Mouse (Mus musculus): ENCODE data around the gene Kif26b.

Gene Kif26b

DNA sequence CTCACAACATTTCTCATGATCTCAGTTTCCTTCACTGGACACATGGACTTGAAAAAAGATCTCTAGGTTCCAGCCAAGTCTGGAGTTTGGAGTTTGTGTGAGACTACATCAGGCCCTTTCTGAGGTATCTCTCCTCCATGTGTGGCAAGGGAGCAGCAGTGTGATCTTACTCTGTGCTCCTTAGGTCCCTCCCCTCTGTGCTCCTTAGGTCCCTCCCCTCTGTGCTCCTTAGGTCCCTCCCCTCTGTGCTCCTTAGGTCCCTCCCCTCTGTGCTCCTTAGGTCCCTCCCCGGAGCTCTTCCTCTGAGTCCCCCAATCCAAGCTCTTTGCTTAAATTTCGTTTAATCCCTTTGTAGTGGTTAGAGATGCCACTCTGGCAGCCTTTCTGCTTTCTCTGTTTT lies 250.8 kb downstream of the Kif26b start:
- CTCF ChIA-PET, result no interaction called here

GRCm38 (mm10) chr1:178784043-178784442 lies 255.1 kb downstream of the Kif26b start:
- CTCF ChIA-PET, result no interaction called here

GRCm38 (mm10) chr1:178791266-178791665 lies 262.3 kb downstream of the Kif26b start:
- CTCF ChIA-PET, result no interaction called here

GRCm38 (mm10) chr1:178792726-178793125 lies 263.8 kb downstream of the Kif26b start:
- CTCF ChIA-PET, result no interaction called here

GRCm38 (mm10) chr1:178794866-178795265 lies 265.9 kb downstream of the Kif26b start:
- CTCF ChIA-PET, result no interaction called here

- CTCF ChIA-PET, result no interaction called here
Measured at GRCm38 (mm10) chr1:178797388-178797787, 268.5 kb downstream of the Kif26b start.

DNA sequence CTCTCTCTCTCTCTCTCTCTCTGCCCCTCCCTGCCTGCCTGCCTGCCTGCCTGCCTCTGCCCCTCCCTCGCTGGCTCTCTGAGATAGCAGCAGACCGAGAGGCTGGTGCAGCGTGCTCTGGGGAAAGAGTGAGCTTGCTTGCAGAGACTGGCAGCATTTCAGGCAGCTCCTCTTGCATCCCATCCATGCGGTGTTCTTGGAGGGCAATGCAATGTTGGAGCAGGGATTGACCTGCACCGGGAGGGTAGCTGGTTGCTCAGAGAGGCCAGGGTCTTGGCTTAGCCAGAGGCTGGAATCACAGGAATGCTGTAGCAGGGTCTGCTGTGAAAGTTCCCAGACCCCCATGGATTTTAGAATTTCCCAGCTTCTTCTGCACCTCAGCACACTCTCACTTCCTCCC lies 269.4 kb downstream of the Kif26b start:
- CTCF ChIA-PET, result no interaction called here

DNA sequence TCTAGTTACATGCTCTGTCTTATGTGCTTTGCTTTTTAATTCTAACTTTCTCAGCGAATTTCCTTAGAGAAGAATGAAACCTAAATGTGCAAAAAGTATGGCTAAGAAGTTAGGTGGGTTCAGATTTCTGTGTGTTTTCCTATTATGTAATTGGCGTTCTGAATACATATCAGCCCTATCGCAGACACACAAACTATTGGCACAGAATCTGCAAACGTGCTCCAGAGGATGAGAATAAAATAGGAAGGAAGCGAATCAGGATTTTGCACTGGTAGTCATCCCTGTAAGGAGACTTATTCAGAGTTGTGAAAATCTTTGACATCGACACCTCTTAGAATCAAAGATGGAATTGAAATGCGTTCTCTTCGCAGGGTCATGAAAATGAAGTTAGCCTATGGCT lies 270.0 kb downstream of the Kif26b start:
- CTCF ChIA-PET, result no interaction called here

DNA sequence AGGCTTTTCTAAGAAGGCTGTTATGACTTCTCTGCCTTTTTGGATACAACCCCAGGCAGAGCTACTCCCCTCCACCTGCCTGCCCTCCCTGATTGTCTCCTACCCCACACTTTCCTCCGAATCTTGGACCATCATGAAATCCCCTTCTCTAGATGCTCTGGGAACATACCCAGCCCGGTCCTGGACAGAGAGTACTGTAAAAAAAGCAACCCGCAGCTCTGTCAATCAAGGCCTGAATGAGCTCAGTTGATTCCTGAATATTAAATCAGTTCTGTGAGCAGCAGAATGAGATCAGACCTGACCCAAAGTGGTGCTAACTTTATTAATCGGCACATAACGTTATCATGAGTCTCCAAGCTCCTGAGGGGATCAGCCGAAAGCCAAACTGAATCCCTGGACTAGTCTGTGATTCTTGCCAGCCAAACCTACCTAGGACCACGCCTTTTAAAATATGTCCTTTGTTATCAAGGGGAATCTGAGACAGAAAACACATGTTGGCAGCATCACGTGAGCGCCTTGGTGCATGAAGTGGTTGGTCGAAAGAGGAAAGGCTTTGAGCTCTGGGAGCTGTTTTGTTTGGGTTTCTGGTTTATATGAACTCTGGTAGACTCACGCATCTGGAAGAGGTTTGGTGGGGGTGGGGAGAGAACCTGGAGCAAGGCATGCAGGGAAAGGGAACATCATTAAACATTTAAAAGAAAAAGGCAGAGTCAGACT lies 271.1 kb downstream of the Kif26b start:
- CTCF ChIA-PET, result no interaction called here

- CTCF ChIA-PET, result no interaction called here
Measured at GRCm38 (mm10) chr1:178803155-178803554, 274.2 kb downstream of the Kif26b start.

DNA sequence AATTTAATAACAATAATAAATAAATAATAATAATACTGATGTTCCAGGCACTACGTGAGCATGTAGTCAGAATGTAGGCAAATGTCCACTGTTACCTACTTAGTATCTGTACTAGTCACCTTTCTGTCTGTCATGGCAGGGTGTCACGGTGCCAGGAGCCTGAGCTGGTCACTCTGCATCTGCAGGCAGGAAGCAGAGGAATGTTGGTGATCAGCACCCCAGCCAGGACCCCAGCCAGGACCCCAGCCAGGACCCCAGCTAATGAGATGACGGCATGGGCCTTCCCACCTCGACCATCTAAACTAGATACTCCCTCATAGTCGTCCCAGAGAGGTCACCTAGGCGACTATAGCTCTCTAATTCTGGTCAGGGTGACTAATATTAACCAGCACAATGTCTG lies 288.6 kb downstream of the Kif26b start:
- CTCF ChIA-PET, result no interaction called here

DNA sequence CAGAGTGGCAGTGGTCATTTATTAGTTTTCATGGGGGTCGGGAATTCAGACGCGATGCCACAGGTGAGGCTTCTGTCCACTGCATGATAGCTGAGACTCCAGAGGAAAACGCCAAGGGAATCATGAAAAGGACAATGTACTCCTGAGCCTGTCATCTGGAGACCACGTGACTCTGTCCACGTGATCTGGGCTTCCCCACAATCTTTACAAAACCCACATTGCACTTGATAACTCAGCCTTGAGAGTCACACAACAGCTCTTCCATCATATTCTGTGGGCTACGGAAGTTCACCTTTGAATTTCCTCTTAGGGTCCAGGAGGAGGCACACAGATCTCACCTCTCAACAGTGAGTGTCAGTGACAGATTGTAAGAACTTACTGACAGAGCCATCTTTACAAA lies 290.1 kb downstream of the Kif26b start:
- CTCF ChIA-PET, result no interaction called here

DNA sequence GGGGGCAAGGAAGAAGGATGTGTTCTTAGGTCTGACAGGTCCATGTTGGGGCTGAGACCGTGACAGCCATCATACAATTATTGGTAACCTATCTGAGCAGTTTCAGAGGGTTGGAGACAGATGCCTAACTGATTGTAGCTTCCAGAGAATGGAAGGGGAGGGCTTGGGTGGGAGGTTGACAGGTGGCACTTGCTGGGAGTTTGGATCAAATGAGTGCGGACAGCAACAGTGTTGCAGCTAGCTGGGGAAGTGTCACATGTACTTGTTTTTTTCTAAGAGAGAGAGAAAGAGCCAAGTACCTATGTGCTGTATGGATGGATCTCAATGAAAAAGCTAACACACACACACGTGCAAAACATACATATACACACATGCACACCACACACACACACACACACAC lies 291.2 kb downstream of the Kif26b start:
- CTCF ChIA-PET, result interaction anchor here (0.6 kb wide), 1 partner anchor 9 kb away, joined by 3 read pairs; no protein-coding TSS in a partner anchor

DNA sequence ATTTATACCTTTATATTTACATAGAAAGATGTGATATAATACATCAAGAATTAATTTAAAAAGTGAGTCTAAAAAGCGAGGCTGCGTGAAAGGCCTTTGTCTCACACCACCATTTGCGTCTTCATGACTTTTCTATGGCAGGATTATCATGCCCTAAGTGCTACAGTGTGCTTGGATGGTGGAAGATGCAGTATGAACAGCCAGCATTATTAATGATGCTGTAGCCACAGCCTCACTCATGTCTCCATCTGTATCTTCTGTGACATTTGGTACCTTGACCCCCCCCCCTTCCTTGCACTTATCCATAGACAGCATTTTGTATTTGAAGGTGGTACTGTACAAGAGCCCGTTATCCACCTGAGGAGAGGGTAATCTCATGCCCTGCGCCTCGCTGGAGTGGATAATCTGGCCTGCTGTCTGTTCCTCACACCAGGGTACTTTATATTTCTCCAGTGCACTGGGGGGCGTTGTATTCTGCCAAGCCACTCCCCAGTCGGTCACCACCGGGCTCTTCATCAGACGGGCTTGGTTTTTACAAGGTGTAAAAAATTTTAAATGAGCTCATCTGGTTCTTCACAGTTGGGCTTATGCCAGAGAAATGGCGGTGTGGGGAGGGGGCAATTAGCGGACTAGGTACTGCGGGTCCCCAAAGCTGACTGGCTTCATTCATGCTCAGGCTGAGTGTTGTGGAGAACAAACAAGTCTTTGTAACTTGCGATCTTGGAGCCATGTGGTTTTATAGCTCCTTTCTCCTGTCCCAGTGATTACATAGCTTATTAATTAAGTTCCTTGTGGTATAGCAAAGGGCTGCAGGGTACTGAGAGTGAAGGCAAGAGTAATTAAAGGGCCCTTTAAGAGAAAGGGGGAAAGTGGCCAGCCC lies 291.9 kb downstream of the Kif26b start:
- CTCF ChIA-PET, result no interaction called here

DNA sequence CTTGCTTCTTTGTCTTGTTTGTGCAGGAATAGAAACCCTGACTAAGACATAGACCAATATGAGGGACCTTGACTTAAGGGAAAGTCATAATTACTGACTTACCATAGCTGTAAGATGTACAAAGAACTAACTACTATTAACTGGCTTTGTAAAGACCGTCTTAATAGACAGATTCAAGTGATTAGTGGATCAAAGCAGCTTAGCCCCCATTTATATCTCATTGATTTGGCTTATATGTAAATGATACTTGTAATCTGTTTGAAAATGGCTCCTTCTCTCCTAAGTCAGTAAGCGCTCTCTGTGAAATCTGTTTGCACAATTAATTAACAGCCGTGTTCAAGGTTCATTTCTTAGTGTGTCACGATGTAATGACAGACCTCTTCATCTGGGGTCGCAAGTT lies 295.9 kb downstream of the Kif26b start:
- CTCF ChIA-PET, result no interaction called here

GRCm38 (mm10) chr1:178827223-178827622 lies 298.3 kb downstream of the Kif26b start:
- CTCF ChIA-PET, result no interaction called here

DNA sequence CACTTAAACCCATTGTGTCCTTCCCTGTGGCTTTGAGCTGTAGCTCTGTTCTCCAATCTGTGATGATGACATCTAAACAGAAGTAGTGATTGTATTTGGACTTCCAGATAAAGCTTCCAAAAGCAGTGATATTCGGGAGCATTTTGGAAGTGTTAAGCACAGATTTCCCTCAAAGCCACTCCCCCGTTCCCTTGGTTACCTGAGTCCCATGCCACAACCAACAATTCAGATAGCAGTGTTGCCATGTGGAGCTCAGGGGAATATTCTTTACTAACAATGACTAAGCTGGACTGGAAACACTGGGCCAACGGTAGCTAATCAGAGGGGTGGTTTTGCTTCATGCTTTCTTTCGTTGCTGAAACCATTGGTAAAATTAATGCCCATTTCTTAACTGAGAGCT lies 300.5 kb downstream of the Kif26b start:
- CTCF ChIA-PET, result no interaction called here

DNA sequence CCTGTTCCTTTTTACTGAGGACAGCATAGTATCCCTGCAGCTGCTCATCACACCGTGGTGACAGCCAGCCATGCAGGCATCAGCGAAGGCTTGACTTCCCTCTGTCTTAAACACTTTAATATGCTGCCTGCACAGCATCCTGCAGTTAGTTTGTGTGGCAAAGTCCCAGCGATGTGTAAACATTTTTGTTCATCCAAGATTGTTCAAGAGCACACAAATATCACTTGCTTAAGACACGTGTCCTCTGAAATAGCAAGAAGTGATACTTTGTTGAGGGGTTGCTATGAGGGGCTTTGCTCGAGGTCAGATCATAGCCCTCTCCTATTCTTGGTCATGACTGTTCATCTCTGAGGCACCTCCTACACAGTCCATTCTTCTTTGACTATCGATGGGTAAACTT lies 303.6 kb downstream of the Kif26b start:
- CTCF ChIA-PET, result no interaction called here

DNA sequence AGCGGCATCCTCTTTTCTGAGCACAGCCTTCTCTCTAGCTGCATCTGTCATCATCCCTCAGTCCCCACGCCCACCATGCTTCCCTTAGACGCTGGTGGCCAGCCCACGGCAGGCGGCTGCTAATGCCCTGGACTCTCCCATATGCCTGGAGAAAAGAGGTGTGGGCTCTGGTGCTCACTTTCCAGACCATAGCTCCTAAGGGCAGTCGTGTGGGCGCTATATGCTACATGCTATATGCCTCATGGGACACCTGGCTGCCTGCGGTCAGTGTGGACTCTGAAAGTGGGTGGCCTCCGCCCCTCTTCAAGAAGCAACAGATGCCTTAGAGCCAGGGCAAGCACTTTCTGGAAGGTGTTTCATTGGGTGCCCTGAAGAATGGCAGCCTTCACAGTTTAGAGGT lies 306.9 kb downstream of the Kif26b start:
- CTCF ChIA-PET, result no interaction called here

DNA sequence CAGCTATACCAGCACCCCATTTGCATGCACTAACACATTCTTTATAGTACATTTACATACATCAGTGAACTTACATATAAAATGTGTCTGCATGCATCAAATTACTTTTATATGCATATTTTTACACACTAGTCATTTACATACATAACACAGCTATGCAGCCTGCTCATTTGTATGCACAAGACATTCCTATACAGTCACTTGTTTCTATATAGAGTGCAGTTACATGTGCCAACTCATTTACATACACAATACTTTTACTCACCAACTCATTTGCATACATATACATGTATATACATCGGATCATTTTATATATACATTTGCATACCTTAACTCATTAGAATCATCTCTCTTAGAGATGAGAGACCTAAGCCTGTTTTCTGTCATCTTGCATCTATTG lies 308.1 kb downstream of the Kif26b start:
- CTCF ChIA-PET, result no interaction called here

DNA sequence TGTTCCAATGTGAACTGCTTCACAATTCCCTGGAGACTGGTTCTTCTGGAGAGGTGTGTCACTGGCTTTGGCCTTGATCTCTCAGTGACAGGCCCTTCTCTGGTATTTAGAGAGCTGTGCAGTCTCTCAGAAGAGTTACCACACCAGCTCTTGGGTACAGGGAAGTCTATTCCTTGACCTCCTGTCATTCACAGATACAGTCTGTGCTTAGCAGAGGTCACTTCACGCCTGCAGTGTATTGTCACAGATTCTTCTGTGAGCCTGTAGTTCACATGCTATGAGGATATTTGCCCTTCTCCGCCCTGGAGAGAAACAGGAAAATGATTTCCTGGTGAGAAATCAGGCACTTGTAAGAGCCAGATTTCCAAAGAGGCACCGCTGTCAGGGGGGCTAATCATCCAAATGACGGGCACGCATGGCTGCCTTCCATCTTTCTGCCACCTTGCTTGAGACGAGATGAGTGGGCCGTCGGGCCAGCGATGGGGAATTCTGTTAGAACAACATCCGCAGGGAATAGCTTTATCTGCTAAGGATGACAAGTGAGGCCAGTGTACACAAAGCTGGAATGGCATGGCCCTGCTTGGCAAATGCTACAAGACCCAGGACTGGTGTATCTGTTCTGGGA lies 309.9 kb downstream of the Kif26b start:
- CTCF ChIA-PET, result no interaction called here

GRCm38 (mm10) chr1:178840311-178840710 lies 311.4 kb downstream of the Kif26b start:
- CTCF ChIA-PET, result no interaction called here

GRCm38 (mm10) chr1:178844839-178845238 lies 315.9 kb downstream of the Kif26b start:
- CTCF ChIA-PET, result no interaction called here
